Mouse (Mus musculus): Measurements from ENCODE around the gene Ccer1. TPM values are rescaled to one million over a fixed set of nuclear protein-coding genes. Genes with fewer than 3 reads are reported as not detected.
A peak's percentile ranks its signal among the peaks of the same experiment; 100 is the strongest.

Gene Ccer1
- polyA plus RNA-seq, 1 experiment = not detected

DNA sequence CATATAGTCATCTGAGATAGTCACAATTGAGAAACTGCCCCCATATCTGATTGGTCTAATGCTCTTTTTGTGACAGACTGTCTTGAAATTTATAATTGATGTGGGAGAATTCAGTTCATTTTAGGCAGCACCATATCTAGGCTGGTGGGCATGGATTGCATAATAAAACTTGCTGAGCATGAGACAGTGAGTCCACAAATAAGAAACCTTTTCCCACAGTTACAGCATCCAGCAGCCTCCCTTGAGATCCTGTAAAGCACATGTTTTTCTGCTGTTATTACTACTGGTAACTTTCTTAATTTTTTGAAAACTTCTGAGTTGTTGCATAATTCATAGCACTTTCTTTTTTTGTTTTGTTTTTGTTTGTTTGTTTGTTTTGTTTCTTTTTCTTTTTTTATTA is 9.9 kb upstream of the Ccer1 start:
- no peak for DNase-seq (ENCODE audit: low read depth in 1 of 2, low spot score in 2 of 2)
- Histone ChIP-seq H3K4me3 (ENCODE audit: extremely low read depth, insufficient read depth, insufficient read length) (no peak overlapping the region), H3K27ac (ENCODE audit: insufficient read depth, low read length) (no peak overlapping the region), H3K27me3 (ENCODE audit: control insufficient read depth, insufficient read depth, low read length) (no peaks in the 10 kb centered on the region), H3K36me3 (ENCODE audit: control insufficient read depth, insufficient read depth, low read length) (no peaks in the 10 kb centered on the region), H3K4me1 (ENCODE audit: control insufficient read depth, insufficient read depth, insufficient read length) (no peaks in the 10 kb centered on the region)
- no peak for TF ChIP-seq CTCF (IDR thresholded peaks at IDR 0.05; ENCODE audit: extremely low read depth, insufficient read depth, insufficient read length, insufficient replicate concordance)
- TF ChIP-seq POLR2A (IDR thresholded peaks at IDR 0.05; ENCODE audit: low read depth, low read length) = no peak

DNA sequence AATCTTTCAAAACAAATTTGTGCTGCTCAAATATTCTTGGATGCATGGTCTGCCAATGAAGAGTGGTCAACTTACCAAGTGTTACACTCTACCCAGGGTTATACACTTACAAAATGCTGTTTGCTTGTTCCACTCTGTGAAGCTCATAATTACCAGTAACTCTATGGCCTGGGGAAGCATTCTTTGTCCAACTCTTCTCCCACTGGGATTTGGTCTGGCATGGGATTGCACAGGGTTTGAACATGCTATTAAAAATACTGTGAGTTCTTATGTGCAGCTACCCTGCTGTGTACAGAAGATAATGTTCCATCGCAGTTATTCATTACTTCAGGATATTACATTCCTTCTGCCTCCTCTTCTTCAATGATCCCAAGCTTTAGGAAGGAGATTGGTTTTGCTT is 5.7 kb upstream of the Ccer1 start:
- TF ChIP-seq POLR2A (IDR thresholded peaks at IDR 0.05; ENCODE audit: low read depth, low read length) (no peak), CTCF (IDR thresholded peaks at IDR 0.05; ENCODE audit: extremely low read depth, insufficient read depth, insufficient read length, insufficient replicate concordance) (no peak)
- DNase-seq (ENCODE audit: low read depth in 1 of 2, low spot score in 2 of 2) = no peak
- Histone ChIP-seq H3K4me3 (ENCODE audit: extremely low read depth, insufficient read depth, insufficient read length) (no peak overlapping the region), H3K27ac (ENCODE audit: insufficient read depth, low read length) (no peak overlapping the region), H3K27me3 (ENCODE audit: control insufficient read depth, insufficient read depth, low read length) (no peaks in the 10 kb centered on the region), H3K36me3 (ENCODE audit: control insufficient read depth, insufficient read depth, low read length) (no peaks in the 10 kb centered on the region), H3K4me1 (ENCODE audit: control insufficient read depth, insufficient read depth, insufficient read length) (no peaks in the 10 kb centered on the region)
- 96% methylated on average over 1 of the region's 1 CpGs for WGBS

DNA sequence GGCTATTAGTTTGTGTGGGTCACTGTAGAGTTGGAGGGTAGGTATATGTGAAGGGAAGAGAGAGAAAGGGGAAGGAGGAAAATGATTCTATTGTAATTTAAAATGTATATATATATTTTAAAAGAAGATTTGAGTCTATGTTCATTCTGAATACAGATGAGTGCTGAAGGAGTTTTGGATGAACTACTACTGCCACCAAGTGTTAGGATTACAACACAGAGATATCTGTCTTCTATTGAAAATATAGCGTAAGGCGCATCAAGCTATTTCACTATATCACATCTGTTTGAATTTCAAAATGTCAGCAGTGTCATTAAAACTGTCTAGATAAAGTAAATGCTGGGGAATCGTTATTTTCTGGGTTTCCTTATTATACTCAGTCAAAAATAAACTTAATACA is 3.4 kb upstream of the Ccer1 start:
- TF ChIP-seq CTCF (IDR thresholded peaks at IDR 0.05; ENCODE audit: extremely low read depth, insufficient read depth, insufficient read length, insufficient replicate concordance) (no peak), POLR2A (IDR thresholded peaks at IDR 0.05; ENCODE audit: low read depth, low read length) (no peak)
- Histone ChIP-seq H3K27me3 (ENCODE audit: control insufficient read depth, insufficient read depth, low read length) (no peaks in the 10 kb centered on the region), H3K36me3 (ENCODE audit: control insufficient read depth, insufficient read depth, low read length) (no peaks in the 10 kb centered on the region), H3K4me1 (ENCODE audit: control insufficient read depth, insufficient read depth, insufficient read length) (no peaks in the 10 kb centered on the region), H3K4me3 (ENCODE audit: extremely low read depth, insufficient read depth, insufficient read length) (no peak overlapping the region), H3K27ac (ENCODE audit: insufficient read depth, low read length) (no peak overlapping the region)
- no peak for DNase-seq (ENCODE audit: low read depth in 1 of 2, low spot score in 2 of 2)
- 84% methylated on average over 3 of the region's 3 CpGs for WGBS

DNA sequence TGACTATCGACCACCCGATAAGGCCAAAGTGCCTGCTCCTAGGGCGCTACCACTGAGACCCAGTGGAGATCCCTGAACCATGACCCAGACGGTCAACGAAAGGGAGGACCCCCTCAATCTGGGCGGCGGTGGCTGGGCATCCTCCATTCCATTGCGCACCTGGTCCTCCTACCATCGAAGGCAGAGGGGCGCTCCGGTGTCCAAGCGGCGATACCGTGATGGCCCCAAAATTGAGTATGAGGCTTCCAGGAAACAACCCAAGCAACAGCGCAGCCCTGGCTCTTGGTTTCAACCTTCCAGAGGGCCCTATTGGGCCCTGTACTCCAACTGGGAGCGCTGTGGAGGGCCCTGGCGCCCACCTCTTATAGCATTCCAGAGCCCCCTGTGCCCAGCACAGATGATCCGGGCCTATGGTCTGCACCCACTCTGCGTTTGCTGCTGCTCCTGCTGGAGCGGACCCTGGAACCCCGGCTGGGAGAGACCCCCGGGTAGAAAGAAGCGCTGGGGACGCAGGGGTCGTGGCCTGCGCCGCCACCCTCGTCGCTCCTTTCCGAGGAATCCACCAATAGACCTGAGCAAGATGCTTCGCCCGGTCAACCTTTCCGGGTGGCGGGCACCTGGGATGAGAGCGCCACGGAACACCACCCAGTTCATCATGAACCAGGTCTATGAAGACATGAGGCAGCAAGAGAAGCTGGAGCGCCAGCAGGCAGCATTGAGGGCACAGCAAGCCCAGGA is 708 bp downstream of the Ccer1 start:
- no peak for DNase-seq (ENCODE audit: low read depth in 1 of 2, low spot score in 2 of 2)
- TF ChIP-seq CTCF (IDR thresholded peaks at IDR 0.05; ENCODE audit: extremely low read depth, insufficient read depth, insufficient read length, insufficient replicate concordance) (no peak), POLR2A (IDR thresholded peaks at IDR 0.05; ENCODE audit: low read depth, low read length) (no peak)
- no peaks in the 10 kb centered on the region for H3K4me1 ChIP-seq (ENCODE audit: control insufficient read depth, insufficient read depth, insufficient read length)
- no peaks in the 10 kb centered on the region for H3K27me3 ChIP-seq (ENCODE audit: control insufficient read depth, insufficient read depth, low read length)
- no peak overlapping the region for H3K4me3 ChIP-seq (ENCODE audit: extremely low read depth, insufficient read depth, insufficient read length)
- H3K36me3 ChIP-seq (ENCODE audit: control insufficient read depth, insufficient read depth, low read length) = no peaks in the 10 kb centered on the region
- no peak overlapping the region for H3K27ac ChIP-seq (ENCODE audit: insufficient read depth, low read length)
- 96% methylated on average over 37 of the region's 37 CpGs for WGBS

DNA sequence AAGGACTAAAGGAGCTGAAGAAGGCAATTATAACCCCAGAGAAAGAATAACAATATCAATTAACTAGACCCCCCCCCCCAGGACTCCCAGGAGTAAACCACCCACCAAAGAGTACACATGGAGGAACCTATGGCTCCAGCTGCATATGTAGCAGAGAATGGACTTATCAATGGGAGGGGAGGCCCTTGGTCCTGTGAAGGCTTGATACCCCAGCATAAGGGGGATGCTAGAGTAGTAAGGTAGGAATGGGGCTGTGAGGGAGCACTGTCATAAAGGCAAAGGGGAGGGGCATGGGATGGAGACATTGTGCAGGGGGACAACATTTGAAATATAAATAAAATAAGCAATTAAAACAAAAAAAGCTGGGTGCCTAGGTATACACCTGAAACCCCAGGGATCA is 9.5 kb downstream of the Ccer1 start:
- Histone ChIP-seq H3K27ac (ENCODE audit: insufficient read depth, low read length) (no peak overlapping the region), H3K27me3 (ENCODE audit: control insufficient read depth, insufficient read depth, low read length) (no peaks in the 10 kb centered on the region), H3K4me3 (ENCODE audit: extremely low read depth, insufficient read depth, insufficient read length) (no peak overlapping the region), H3K36me3 (ENCODE audit: control insufficient read depth, insufficient read depth, low read length) (no peaks in the 10 kb centered on the region), H3K4me1 (ENCODE audit: control insufficient read depth, insufficient read depth, insufficient read length) (no peaks in the 10 kb centered on the region)
- no peak for DNase-seq (ENCODE audit: low read depth in 1 of 2, low spot score in 2 of 2)
- TF ChIP-seq POLR2A (IDR thresholded peaks at IDR 0.05; ENCODE audit: low read depth, low read length) (no peak), CTCF (IDR thresholded peaks at IDR 0.05; ENCODE audit: extremely low read depth, insufficient read depth, insufficient read length, insufficient replicate concordance) (no peak)

DNA sequence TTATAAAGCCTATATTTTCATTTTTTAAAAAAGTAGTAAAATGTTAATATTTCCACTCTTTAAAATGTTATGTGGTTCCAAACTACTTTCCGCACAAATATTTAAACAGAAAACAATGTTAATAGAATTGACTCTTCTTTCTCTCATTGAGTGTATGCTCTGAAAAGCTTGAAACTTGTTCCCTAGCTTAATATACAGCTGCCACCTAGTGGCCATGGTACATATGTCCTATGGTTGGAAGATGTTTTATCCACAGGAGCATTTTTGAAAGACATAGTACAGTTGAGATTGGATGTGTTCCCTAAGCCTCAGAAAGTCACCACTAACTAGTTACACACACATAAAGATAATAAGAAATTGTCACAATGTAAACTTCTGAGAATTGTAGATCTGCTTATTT is 11.7 kb downstream of the Ccer1 start:
- no peak for DNase-seq (ENCODE audit: low read depth in 1 of 2, low spot score in 2 of 2)
- WGBS = 56% methylated on average over 1 of the region's 1 CpGs
- Histone ChIP-seq H3K27me3 (ENCODE audit: control insufficient read depth, insufficient read depth, low read length) (no peaks in the 10 kb centered on the region), H3K4me1 (ENCODE audit: control insufficient read depth, insufficient read depth, insufficient read length) (no peaks in the 10 kb centered on the region), H3K36me3 (ENCODE audit: control insufficient read depth, insufficient read depth, low read length) (no peaks in the 10 kb centered on the region), H3K4me3 (ENCODE audit: extremely low read depth, insufficient read depth, insufficient read length) (no peak overlapping the region), H3K27ac (ENCODE audit: insufficient read depth, low read length) (no peak overlapping the region)
- no peak for TF ChIP-seq POLR2A (IDR thresholded peaks at IDR 0.05; ENCODE audit: low read depth, low read length)
- TF ChIP-seq CTCF (IDR thresholded peaks at IDR 0.05; ENCODE audit: extremely low read depth, insufficient read depth, insufficient read length, insufficient replicate concordance) = no peak

DNA sequence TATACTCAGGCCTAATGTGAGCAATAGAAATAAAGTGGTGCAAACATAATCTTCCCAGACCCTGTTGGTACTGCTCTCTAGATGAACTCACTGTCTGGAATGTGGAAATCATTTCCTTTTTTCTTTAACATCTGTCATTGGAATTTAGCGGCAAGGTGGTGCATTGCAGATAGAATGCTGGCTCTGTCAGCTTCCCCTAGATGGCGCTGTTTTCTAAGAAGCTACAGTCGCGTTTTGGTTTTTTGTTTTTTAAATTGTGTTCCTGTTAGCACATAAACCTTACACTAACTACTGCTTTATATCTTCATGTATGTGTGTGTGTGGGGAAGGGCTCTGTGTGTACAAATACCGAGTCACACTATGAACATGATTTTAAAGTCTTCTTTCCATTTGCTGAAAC is 19.8 kb downstream of the Ccer1 start:
- H3K36me3 ChIP-seq (ENCODE audit: control insufficient read depth, insufficient read depth, low read length) = no peaks in the 10 kb centered on the region
- no peak for DNase-seq (ENCODE audit: low read depth in 1 of 2, low spot score in 2 of 2)
- H3K27ac ChIP-seq (ENCODE audit: insufficient read depth, low read length) = no peak overlapping the region
- no peak overlapping the region for H3K4me3 ChIP-seq (ENCODE audit: extremely low read depth, insufficient read depth, insufficient read length)
- TF ChIP-seq CTCF (IDR thresholded peaks at IDR 0.05; ENCODE audit: extremely low read depth, insufficient read depth, insufficient read length, insufficient replicate concordance) (peak; percentile 38; the same call in 1 of the 2 replicates), POLR2A (IDR thresholded peaks at IDR 0.05; ENCODE audit: low read depth, low read length) (no peak)
- WGBS = 4% methylated on average over 5 of the region's 5 CpGs
- no peaks in the 10 kb centered on the region for H3K27me3 ChIP-seq (ENCODE audit: control insufficient read depth, insufficient read depth, low read length)
- H3K4me1 ChIP-seq (ENCODE audit: control insufficient read depth, insufficient read depth, insufficient read length) = no peaks in the 10 kb centered on the region

Data from spleen, adult 2 months (tissue).